Mouse (Mus musculus) limb, embryonic 11.5 days (tissue): ENCODE measurements around the gene Ncoa3. TPM values are rescaled to one million over a fixed set of nuclear protein-coding genes. Genes with fewer than 3 reads are reported as not detected.

Source experiments
- ATAC-seq: fragments of 200-750 bp; cut with Nextera tagmentation; 2 replicates; pipeline ENCODE4 v1.8.0; 2017; ENCODE audit warnings: low read depth; ENCODE audit not compliant: insufficient number of reproducible peaks, low FRiP score, low TSS enrichment
- DNase-seq: peaks from one replicate; pipeline ENCODE4 v3.0.0-alpha.2; 2015; ENCODE audit warnings: low spot score
- H3K27ac ChIP-seq: fragments of 300-500 bp; sonication (generic); replicated peaks from 2 replicates; pipeline ENCODE4 v1.5.1; 2014; ENCODE audit warnings: low read depth, mild to moderate bottlenecking, low read length
- H3K27me3 ChIP-seq: fragments of 300-500 bp; sonication (generic); 2 replicates; pipeline ENCODE4 v1.6.1; 2014; ENCODE audit warnings: mild to moderate bottlenecking, low read length, mixed read lengths; ENCODE audit not compliant: control insufficient read depth, insufficient read depth
- H3K36me3 ChIP-seq: fragments of 300-500 bp; sonication (generic); 2 replicates; pipeline ENCODE4 v1.6.1; 2014; ENCODE audit warnings: mild to moderate bottlenecking, low read length, moderate library complexity, mixed read lengths; ENCODE audit not compliant: control insufficient read depth, insufficient read depth
- H3K4me1 ChIP-seq: fragments of 300-500 bp; sonication (generic); 2 replicates; pipeline ENCODE4 v1.6.1; 2014; ENCODE audit warnings: low read length, mixed read lengths; ENCODE audit not compliant: control insufficient read depth, insufficient read depth
- H3K4me2 ChIP-seq: fragments of 300-500 bp; sonication (generic); 2 replicates; pipeline ENCODE4 v1.6.1; 2014; ENCODE audit warnings: low read depth, mild to moderate bottlenecking, moderate library complexity; ENCODE audit not compliant: severe bottlenecking
- H3K4me3 ChIP-seq: fragments of 300-500 bp; sonication (generic); 2 replicates; pipeline ENCODE4 v1.5.1; 2014; ENCODE audit warnings: low read depth, low read length
- H3K9ac ChIP-seq: fragments of 300-500 bp; sonication (generic); 2 replicates; pipeline ENCODE4 v1.6.1; 2014; ENCODE audit warnings: mild to moderate bottlenecking, low read length
- H3K9me3 ChIP-seq: fragments of 300-500 bp; sonication (generic); 2 replicates; pipeline ENCODE4 v1.6.1; 2016; ENCODE audit warnings: low read length; ENCODE audit not compliant: control insufficient read depth
- WGBS: fragments of 180-500 bp; shearing (Covaris S2); extraction: QIAGEN DNeasy Blood & Tissue Kit; methylation state at CpG from one replicate; pipeline ENCODE4 v1.1.7; 2014; 5-methylcytosine and 5-hydroxymethylcytosine counted together
- polyA plus RNA-seq: library from polyadenylated mRNA; unstranded; fragments of >200 nt; fragmentation: Nextera tagmentation; extraction: Ambion mirVana; gene quantifications from 2 replicates; pipeline ENCODE4 v1.2.1, GENCODE M21; 2014

Ncoa3 gene
- polyA plus RNA-seq, 1 experiment from 2014 or later: 18.5 TPM

DNA sequence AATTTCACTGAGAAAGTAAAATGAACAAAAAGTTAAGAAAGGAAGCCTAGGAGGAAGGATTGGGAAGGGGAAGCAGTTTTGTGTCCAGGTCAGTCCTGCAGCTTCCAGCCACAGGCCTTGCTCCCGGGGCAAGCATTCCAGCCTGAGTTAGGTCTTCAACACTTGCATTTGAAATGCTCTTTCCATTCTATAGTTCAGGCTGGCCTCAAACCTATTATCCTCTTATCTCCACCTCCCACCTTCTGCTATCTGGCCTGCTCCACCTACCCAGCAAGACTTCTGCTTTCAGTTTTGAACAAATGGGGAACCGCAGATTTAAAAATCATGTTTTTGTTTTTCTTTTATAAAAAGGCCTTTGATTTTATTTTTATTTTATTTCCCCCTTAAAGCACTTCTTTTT lies 19.7 kb downstream of the Ncoa3 start:
- Histone ChIP-seq H3K27me3 (no peaks in the 10 kb centered on the region), H3K4me3 (no peak overlapping the region), H3K36me3 (no peaks in the 10 kb centered on the region), H3K9ac (no peak overlapping the region), H3K9me3 (no peaks in the 10 kb centered on the region), H3K4me2 (no peak overlapping the region), H3K4me1 (no peaks in the 10 kb centered on the region), H3K27ac (no peak overlapping the region)
- WGBS: 77% methylated on average over 2 of the region's 2 CpGs
- DNase-seq (no peak), ATAC-seq (no peak)

DNA sequence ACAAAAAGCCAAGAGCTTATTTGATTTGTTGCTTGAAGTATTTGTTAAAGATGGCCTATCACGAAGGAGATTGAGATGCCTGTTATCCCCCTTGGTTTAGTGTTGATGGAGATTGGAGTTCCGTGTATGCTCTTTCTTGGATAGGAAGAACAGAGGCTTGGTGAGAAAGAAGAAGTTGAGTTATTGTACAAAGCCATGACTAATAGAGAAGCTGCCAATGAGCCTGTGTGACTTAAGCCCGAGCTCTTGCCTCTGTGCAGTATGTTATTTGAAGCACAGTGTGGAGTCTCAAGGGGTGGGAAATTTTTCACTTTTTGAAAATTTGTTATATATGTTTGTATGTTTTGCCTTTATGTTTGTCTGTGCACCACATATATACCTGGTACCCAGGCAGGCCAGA lies 26.3 kb downstream of the Ncoa3 start:
- no peak for DNase-seq
- Histone ChIP-seq H3K9me3 (no peaks in the 10 kb centered on the region), H3K4me3 (no peak overlapping the region)

DNA sequence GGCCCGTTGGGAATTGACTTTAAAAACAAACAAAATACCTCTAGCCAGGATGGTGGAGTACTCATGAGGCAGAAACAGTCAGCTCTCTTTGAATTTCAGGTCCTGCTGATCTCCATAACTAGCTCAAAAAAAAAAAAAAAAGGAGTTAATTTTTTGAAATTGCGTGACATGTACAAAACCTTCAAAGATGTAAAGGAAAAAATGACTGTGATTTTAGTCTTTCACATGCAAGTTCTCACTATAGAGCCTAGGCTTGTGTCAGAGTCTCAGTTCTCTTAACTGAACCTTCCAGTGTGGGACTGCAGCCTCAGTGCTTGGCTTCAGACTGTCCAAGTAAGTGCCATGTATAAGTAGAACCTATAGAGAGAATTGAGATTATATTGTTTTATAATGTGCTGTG lies 27.6 kb downstream of the Ncoa3 start:
- DNase-seq: no peak
- no peaks in the 10 kb centered on the region for H3K36me3 ChIP-seq
- H3K9me3 ChIP-seq: no peaks in the 10 kb centered on the region
- ATAC-seq: no peak
- H3K4me1 ChIP-seq: 0 out of 2 replicates have a peak, but pooled peaks cover 3% of the 10 kb centered on the region
- no peak overlapping the region for H3K9ac ChIP-seq
- 96% methylated on average over 2 of the region's 2 CpGs for WGBS
- no peak overlapping the region for H3K27ac ChIP-seq
- H3K27me3 ChIP-seq: no peaks in the 10 kb centered on the region
- H3K4me3 ChIP-seq: no peak overlapping the region
- H3K4me2 ChIP-seq: no peak overlapping the region

More for the DNA sequence above, 26.3 kb downstream of the Ncoa3 start:
- no peaks in the 10 kb centered on the region for H3K27me3 ChIP-seq
- H3K9ac ChIP-seq: no peak overlapping the region
- no peak overlapping the region for H3K27ac ChIP-seq
- no peak overlapping the region for H3K4me2 ChIP-seq
- H3K4me1 ChIP-seq: 0 out of 2 replicates have a peak, but pooled peaks cover 3% of the 10 kb centered on the region
- H3K36me3 ChIP-seq: no peaks in the 10 kb centered on the region
- ATAC-seq: no peak
- WGBS: 90% methylated on average over 3 of the region's 3 CpGs

DNA sequence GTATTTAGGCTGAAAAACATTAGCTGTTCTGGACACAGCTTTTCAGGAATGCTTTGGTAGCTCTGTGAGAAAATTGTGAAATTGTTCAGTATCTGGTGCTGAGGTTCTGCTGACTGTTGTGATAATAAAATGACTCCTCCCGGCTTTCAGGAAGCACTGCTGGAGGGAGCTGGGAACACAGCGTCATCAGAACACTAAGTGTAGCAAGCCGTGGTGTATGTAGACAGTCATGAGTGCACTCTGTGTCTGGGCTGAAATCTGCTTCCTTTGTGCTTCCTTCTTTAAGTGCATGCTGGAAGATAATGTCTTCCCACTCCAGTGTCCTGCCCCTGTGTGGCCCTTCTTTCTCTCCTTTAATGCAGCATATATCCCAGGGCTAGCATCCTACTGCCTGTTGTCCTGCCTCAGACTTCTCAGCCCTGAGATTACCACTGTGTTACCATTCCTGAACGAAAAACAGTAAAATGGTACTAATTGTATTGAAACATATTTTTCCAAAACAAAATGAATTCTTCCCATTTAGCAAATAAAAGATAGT lies 28.7 kb downstream of the Ncoa3 start:
- Histone ChIP-seq H3K36me3 (no peaks in the 10 kb centered on the region), H3K4me1 (0 out of 2 replicates have a peak, but pooled peaks cover 3% of the 10 kb centered on the region), H3K27me3 (no peaks in the 10 kb centered on the region), H3K27ac (no peak overlapping the region), H3K4me3 (no peak overlapping the region), H3K9me3 (no peaks in the 10 kb centered on the region), H3K9ac (no peak overlapping the region), H3K4me2 (no peak overlapping the region; the same call in 1 of the 2 replicates)
- ATAC-seq (no peak), DNase-seq (no peak)
- 40% methylated on average over 4 of the region's 4 CpGs for WGBS

DNA sequence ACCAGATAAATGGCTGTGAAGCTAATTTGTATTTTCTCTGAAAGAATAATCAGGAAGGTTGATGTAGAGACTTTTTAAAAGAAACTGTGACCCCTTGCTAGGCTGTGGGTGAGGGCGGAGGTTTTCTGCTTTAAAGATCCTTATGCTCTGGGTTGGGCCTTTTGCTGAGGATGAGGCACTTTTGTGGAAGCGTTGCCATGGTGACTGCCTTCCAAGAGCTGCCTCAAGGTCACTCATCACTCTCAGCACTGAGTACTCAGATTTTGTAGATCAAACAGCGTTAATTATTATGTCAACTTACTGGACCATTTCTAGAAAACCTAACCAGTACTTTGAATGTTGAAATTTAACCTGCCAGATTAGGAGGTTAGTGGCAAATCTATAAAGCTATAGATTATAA lies 29.2 kb downstream of the Ncoa3 start:
- H3K27me3 ChIP-seq: no peaks in the 10 kb centered on the region

DNA sequence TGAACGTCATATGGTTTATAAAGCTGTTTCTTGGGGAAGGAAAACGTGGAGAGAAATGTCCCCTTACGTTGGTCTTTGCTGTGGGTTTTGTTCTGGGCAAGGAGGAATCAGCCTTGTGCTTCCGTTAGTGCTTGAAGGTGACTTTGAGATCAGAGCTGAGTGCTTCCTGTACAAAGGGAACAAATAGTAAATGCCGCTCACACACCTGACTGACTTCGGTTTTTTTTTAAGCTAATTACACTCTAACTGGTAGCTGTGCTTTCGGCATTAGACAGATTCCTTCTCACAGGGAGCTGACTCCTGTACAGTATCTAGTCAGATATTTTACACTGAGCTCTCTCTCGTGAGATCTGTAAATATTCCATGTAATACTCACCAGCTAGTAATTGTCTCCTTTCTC lies 29.9 kb downstream of the Ncoa3 start:
- H3K9ac ChIP-seq: no peak overlapping the region
- H3K36me3 ChIP-seq: no peaks in the 10 kb centered on the region
- no peak overlapping the region for H3K4me2 ChIP-seq
- H3K27ac ChIP-seq: no peak overlapping the region
- no peaks in the 10 kb centered on the region for H3K27me3 ChIP-seq
- DNase-seq (no peak), ATAC-seq (no peak)
- H3K9me3 ChIP-seq: no peaks in the 10 kb centered on the region
- 0 out of 2 replicates have a peak, but pooled peaks cover 3% of the 10 kb centered on the region for H3K4me1 ChIP-seq
- 68% methylated on average over 8 of the region's 8 CpGs for WGBS
- no peak overlapping the region for H3K4me3 ChIP-seq

More for the DNA sequence above, 29.2 kb downstream of the Ncoa3 start:
- Histone ChIP-seq H3K4me1 (0 out of 2 replicates have a peak, but pooled peaks cover 3% of the 10 kb centered on the region), H3K27ac (no peak overlapping the region), H3K4me2 (no peak overlapping the region), H3K9me3 (no peaks in the 10 kb centered on the region), H3K36me3 (no peaks in the 10 kb centered on the region), H3K9ac (no peak overlapping the region), H3K4me3 (no peak overlapping the region)
- WGBS: 50% methylated on average over 3 of the region's 3 CpGs
- DNase-seq (no peak), ATAC-seq (no peak)

DNA sequence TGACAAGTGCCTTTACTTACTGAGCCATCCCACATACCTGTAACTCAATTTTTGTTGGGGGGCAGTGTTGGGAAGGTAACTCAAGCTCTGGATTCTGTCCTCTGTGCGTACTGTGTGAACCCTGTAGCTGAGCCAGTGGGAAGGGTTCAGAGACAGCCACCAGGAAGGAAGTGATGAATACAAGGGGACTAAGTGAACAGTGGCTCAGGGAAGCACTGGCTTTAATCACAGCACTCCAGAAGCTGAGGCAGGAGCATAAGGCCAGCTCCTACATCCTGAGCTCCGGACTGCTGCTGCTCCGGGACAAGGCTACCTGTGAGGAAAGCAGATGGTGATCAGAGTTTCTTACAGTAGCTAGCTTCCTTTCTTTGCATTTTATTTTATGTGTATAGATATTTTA lies 31.6 kb downstream of the Ncoa3 start:
- no peak overlapping the region for H3K4me3 ChIP-seq
- H3K36me3 ChIP-seq: no peaks in the 10 kb centered on the region
- H3K4me1 ChIP-seq: 0 out of 2 replicates have a peak, but pooled peaks cover 3% of the 10 kb centered on the region
- no peak overlapping the region for H3K4me2 ChIP-seq
- DNase-seq (no peak), ATAC-seq (no peak)
- no peaks in the 10 kb centered on the region for H3K27me3 ChIP-seq
- H3K9me3 ChIP-seq: no peaks in the 10 kb centered on the region
- no peak overlapping the region for H3K9ac ChIP-seq
- 89% methylated on average over 3 of the region's 3 CpGs for WGBS
- H3K27ac ChIP-seq: no peak overlapping the region

DNA sequence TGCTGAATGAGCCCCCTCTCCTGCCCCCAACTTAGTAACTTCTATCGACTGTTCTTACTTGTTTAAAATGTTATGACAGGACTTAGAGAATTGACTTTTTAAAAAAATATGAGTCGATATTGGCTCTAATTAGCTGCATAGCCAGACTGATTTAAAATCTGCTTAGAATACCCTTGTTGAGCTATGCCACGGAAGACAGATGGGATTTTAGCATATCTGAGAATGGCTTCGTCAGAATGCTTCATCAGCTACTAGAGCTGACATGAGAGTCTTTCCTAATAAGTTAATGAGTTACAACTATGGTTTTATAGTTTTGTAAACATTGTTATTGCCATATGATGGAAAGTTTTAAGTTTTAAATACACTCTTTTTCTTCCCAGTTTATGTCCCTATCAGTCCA lies 32.2 kb downstream of the Ncoa3 start:
- ATAC-seq (no peak), DNase-seq (no peak)
- H3K4me1 ChIP-seq: 0 out of 2 replicates have a peak, but pooled peaks cover 3% of the 10 kb centered on the region
- H3K27ac ChIP-seq: no peak overlapping the region
- no peak overlapping the region for H3K4me2 ChIP-seq
- no peak overlapping the region for H3K4me3 ChIP-seq
- WGBS: 88% methylated on average over 4 of the region's 4 CpGs
- no peak overlapping the region for H3K9ac ChIP-seq
- no peaks in the 10 kb centered on the region for H3K9me3 ChIP-seq
- H3K36me3 ChIP-seq: no peaks in the 10 kb centered on the region
- no peaks in the 10 kb centered on the region for H3K27me3 ChIP-seq

DNA sequence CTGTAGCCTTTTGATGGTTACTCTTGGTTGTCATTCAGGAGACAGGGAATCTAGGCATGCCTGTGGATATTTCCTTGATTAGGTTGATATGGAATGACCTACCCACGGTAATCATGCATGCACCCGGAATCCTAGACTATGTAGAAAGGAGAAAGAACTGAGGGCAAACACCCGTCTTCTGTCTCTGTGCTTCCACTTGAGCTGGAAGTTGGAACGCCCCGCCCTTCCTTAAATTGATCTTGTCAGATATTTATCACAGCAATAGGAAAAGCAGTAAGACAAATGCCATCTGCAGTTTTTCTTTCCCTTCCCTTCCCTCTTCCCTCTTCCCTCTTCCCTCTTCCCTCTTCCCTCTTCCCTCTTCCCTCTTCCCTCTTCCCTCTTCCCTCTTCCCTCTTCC lies 33.5 kb downstream of the Ncoa3 start:
- Histone ChIP-seq H3K9me3 (no peaks in the 10 kb centered on the region), H3K9ac (no peak overlapping the region), H3K4me1 (peaks cover 14% of the 10 kb centered on the region), H3K27ac (no peak overlapping the region), H3K4me2 (no peak overlapping the region), H3K4me3 (no peak overlapping the region), H3K27me3 (no peaks in the 10 kb centered on the region), H3K36me3 (no peaks in the 10 kb centered on the region)
- 87% methylated on average over 5 of the region's 5 CpGs for WGBS
- no peak for ATAC-seq
- no peak for DNase-seq
